Mouse (Mus musculus): ENCODE measurements around the gene Cxcl1. TPM values are rescaled to one million over a fixed set of nuclear protein-coding genes. Genes with fewer than 3 reads are reported as not detected.

The Cxcl1 gene
- polyA plus RNA-seq, 1 experiment from 2014 or later = not detected

DNA sequence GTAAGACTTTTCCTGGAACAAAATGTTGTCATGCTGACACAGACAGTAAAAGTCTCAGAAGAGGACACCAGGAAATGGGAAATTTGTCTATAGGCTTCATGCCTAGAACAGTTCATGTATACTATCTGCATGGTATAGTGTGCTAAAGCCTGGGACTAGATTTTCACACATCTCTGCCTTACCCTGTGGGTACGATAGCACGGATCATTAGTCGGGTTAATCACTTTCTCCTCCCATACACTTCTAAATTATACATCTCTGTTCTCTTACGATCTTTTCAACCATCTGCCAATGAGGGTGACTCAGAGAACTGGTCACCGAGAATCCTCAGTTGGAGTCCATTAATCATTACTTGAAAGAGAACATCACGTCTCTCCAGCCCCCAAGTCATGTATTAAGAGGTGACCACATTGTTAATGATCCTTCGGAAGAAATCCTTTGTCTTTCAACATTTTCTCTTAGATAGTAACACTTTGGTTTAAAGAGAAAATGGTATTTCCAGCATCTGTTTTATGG, 10.6 kb upstream of the Cxcl1 start:
- 82% methylated on average over 7 of the region's 7 CpGs for WGBS
- Histone ChIP-seq H3K4me2 (ENCODE audit: low read depth, low read length, severe bottlenecking) (no peak overlapping the region), H3K9me3 (ENCODE audit: control insufficient read depth, low read length) (no peaks in the 10 kb centered on the region), H3K27ac (ENCODE audit: low read depth, low read length) (no peak overlapping the region), H3K27me3 (ENCODE audit: control insufficient read depth, insufficient read depth, low read length) (no peaks in the 10 kb centered on the region), H3K4me1 (replicated peaks; ENCODE audit: control insufficient read depth, insufficient read depth, low read length) (no peaks in the 10 kb centered on the region), H3K36me3 (ENCODE audit: control insufficient read depth, insufficient read depth, low read length) (no peaks in the 10 kb centered on the region), H3K4me3 (ENCODE audit: low read depth, low read length) (no peak overlapping the region), H3K9ac (ENCODE audit: low read length) (no peak overlapping the region)
- DNase-seq (ENCODE audit: low spot score) (no peak), ATAC-seq (replicated peaks; ENCODE audit: low FRiP score) (no peak)

DNA sequence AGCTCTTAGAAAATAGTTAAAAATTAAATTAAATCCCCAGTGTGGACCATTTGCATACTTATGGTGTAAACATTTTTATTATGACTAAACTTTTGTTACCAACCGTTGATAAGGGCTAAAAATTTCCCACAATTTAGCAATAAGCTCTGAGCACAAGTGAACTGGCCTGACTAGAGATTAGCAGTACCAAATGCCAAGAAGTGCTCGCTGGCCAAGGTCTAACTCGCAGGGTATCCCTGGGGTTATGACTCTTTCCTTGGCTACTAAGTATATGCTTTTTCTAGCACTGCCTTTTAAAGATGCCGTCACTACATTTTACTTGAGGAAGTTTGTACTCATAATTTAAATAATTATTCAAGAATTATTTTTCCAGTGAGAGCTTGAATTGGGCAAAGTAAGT, 10.0 kb upstream of the Cxcl1 start:
- no peak overlapping the region for H3K9ac ChIP-seq (ENCODE audit: low read length)
- ATAC-seq (replicated peaks; ENCODE audit: low FRiP score) (no peak), DNase-seq (ENCODE audit: low spot score) (no peak)
- H3K9me3 ChIP-seq (ENCODE audit: control insufficient read depth, low read length) = no peaks in the 10 kb centered on the region
- H3K36me3 ChIP-seq (ENCODE audit: control insufficient read depth, insufficient read depth, low read length) = no peaks in the 10 kb centered on the region
- no peaks in the 10 kb centered on the region for H3K27me3 ChIP-seq (ENCODE audit: control insufficient read depth, insufficient read depth, low read length)
- H3K4me1 ChIP-seq (replicated peaks; ENCODE audit: control insufficient read depth, insufficient read depth, low read length) = no peaks in the 10 kb centered on the region
- no peak overlapping the region for H3K4me2 ChIP-seq (ENCODE audit: low read depth, low read length, severe bottlenecking)
- no peak overlapping the region for H3K27ac ChIP-seq (ENCODE audit: low read depth, low read length)
- 93% methylated on average over 4 of the region's 4 CpGs for WGBS
- no peak overlapping the region for H3K4me3 ChIP-seq (ENCODE audit: low read depth, low read length)

DNA sequence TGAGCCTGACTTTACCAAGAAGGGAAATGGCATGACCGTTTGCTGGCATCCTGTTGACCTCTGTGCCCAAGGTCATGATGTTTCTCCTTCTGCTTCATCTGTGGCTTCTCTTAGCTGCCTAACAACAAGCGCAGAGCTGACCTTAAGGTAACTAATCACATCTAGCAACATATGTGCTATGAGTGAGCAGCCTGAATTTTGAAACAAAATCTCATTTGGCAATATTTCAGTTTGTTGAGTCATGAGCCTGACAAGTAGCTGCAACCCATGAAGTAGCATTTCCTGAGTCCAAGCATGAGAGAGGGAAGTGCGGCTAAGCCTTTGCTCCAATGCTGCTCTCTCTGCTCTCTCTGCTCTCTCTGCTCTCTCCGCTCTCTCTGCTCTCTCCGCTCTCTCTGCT, 9.4 kb upstream of the Cxcl1 start:
- WGBS = 92% methylated on average over 5 of the region's 5 CpGs
- H3K4me2 ChIP-seq (ENCODE audit: low read depth, low read length, severe bottlenecking) = no peak overlapping the region
- DNase-seq (ENCODE audit: low spot score) (no peak), ATAC-seq (replicated peaks; ENCODE audit: low FRiP score) (no peak)
- no peaks in the 10 kb centered on the region for H3K36me3 ChIP-seq (ENCODE audit: control insufficient read depth, insufficient read depth, low read length)
- H3K27me3 ChIP-seq (ENCODE audit: control insufficient read depth, insufficient read depth, low read length) = no peaks in the 10 kb centered on the region
- no peak overlapping the region for H3K27ac ChIP-seq (ENCODE audit: low read depth, low read length)
- no peaks in the 10 kb centered on the region for H3K9me3 ChIP-seq (ENCODE audit: control insufficient read depth, low read length)
- no peak overlapping the region for H3K4me3 ChIP-seq (ENCODE audit: low read depth, low read length)
- no peaks in the 10 kb centered on the region for H3K4me1 ChIP-seq (replicated peaks; ENCODE audit: control insufficient read depth, insufficient read depth, low read length)
- H3K9ac ChIP-seq (ENCODE audit: low read length) = no peak overlapping the region

DNA sequence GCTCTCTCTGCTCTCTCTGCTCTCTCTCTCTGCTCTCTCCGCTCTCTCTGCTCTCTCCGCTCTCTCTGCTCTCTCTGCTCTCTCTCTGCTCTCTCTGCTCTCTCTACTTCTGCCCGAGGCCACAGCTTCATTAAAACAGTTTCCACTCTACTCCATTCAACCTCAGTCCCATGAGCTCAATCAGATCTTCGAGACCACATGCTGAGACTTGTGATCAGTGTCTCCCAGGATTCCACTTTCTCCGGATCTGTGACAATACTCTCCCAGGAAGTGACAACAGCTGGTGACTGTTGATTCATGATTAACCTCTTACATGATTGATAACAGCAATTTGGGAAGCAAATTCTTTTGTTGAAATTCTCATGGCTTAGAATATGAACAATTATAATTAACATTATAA, 8.9 kb upstream of the Cxcl1 start:
- DNase-seq (ENCODE audit: low spot score) = no peak
- Histone ChIP-seq H3K27ac (ENCODE audit: low read depth, low read length) (no peak overlapping the region), H3K9ac (ENCODE audit: low read length) (no peak overlapping the region), H3K4me2 (ENCODE audit: low read depth, low read length, severe bottlenecking) (no peak overlapping the region), H3K27me3 (ENCODE audit: control insufficient read depth, insufficient read depth, low read length) (no peaks in the 10 kb centered on the region), H3K36me3 (ENCODE audit: control insufficient read depth, insufficient read depth, low read length) (no peaks in the 10 kb centered on the region), H3K9me3 (ENCODE audit: control insufficient read depth, low read length) (no peaks in the 10 kb centered on the region), H3K4me3 (ENCODE audit: low read depth, low read length) (no peak overlapping the region), H3K4me1 (replicated peaks; ENCODE audit: control insufficient read depth, insufficient read depth, low read length) (no peaks in the 10 kb centered on the region)
- 83% methylated on average over 5 of the region's 5 CpGs for WGBS
- ATAC-seq (replicated peaks; ENCODE audit: low FRiP score) = no peak

DNA sequence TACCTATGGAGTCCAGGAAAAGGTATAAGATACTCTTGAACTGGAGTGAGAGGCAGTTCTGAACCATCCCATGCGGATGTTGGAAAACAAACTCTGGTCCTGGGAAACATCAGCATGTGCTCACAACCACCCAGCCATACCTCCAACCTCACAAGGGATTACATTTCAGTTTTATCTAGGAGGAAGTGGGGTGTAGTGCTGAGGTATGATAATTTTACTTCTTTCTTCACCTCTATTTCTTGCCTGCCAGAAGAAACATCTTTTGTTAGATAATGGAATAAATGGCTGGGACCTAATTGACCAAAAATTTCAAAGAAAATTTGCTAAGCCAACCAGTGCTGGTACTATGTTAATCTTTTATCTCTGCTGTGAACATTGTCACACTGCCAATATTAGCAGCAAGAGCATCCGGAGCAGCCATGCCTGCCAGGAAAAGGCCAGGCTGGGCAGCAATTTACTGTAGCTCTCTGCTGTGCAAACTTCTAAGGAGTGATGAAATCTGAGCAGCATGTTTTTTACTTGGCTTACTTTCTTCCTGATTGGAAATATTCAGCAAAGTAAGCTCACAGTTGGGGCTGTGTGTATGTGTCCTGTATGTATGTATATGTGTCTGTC, 6.3 kb upstream of the Cxcl1 start:
- Histone ChIP-seq H3K4me1 (replicated peaks; ENCODE audit: control insufficient read depth, insufficient read depth, low read length) (no peaks in the 10 kb centered on the region), H3K36me3 (ENCODE audit: control insufficient read depth, insufficient read depth, low read length) (no peaks in the 10 kb centered on the region), H3K4me2 (ENCODE audit: low read depth, low read length, severe bottlenecking) (no peak overlapping the region), H3K9me3 (ENCODE audit: control insufficient read depth, low read length) (no peaks in the 10 kb centered on the region), H3K27me3 (ENCODE audit: control insufficient read depth, insufficient read depth, low read length) (no peaks in the 10 kb centered on the region), H3K9ac (ENCODE audit: low read length) (no peak overlapping the region), H3K4me3 (ENCODE audit: low read depth, low read length) (no peak overlapping the region), H3K27ac (ENCODE audit: low read depth, low read length) (no peak overlapping the region)
- DNase-seq (ENCODE audit: low spot score) = no peak
- ATAC-seq (replicated peaks; ENCODE audit: low FRiP score) = no peak
- 79% methylated on average over 2 of the region's 2 CpGs for WGBS

DNA sequence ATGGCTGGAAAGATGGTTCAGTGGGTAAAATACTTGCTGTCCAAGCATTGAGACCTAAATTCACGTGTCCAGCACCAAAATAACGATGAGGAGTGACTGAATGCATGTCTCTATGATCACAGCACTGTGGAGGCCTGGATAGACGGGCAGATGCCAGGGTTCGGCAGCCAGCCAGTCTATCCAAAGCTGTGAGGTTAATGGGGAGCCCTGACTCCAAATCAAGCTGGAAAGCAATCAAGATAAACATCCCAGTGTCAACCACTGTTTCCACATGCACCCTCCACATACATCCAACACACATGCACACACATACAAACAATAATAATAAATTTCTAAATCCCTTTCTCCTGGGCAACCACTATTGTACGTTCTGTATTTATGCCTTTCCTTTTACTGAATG, 2.4 kb upstream of the Cxcl1 start:
- WGBS = 87% methylated on average over 5 of the region's 5 CpGs
- Histone ChIP-seq H3K36me3 (ENCODE audit: control insufficient read depth, insufficient read depth, low read length) (no peaks in the 10 kb centered on the region), H3K4me1 (replicated peaks; ENCODE audit: control insufficient read depth, insufficient read depth, low read length) (no peaks in the 10 kb centered on the region; the same call in 1 of the 2 replicates), H3K27ac (ENCODE audit: low read depth, low read length) (no peak overlapping the region), H3K27me3 (ENCODE audit: control insufficient read depth, insufficient read depth, low read length) (no peaks in the 10 kb centered on the region), H3K4me2 (ENCODE audit: low read depth, low read length, severe bottlenecking) (no peak overlapping the region), H3K9ac (ENCODE audit: low read length) (no peak overlapping the region), H3K9me3 (ENCODE audit: control insufficient read depth, low read length) (no peaks in the 10 kb centered on the region), H3K4me3 (ENCODE audit: low read depth, low read length) (no peak overlapping the region)
- DNase-seq (ENCODE audit: low spot score) = no peak
- ATAC-seq (replicated peaks; ENCODE audit: low FRiP score) = no peak

DNA sequence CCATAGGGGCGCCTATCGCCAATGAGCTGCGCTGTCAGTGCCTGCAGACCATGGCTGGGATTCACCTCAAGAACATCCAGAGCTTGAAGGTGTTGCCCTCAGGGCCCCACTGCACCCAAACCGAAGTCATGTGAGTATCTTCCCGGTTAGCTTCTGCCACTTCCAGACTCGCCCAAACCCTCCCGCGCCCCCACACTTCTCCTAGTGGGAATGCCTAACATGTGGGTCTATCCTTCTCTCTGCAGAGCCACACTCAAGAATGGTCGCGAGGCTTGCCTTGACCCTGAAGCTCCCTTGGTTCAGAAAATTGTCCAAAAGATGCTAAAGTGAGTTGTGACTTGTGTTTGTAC, 398 bp downstream of the Cxcl1 start:
- H3K4me2 ChIP-seq (ENCODE audit: low read depth, low read length, severe bottlenecking) = peak overlapping the region; percentile 91
- no peaks in the 10 kb centered on the region for H3K36me3 ChIP-seq (ENCODE audit: control insufficient read depth, insufficient read depth, low read length)
- no peaks in the 10 kb centered on the region; the same call in 1 of the 2 replicates for H3K4me1 ChIP-seq (replicated peaks; ENCODE audit: control insufficient read depth, insufficient read depth, low read length)
- 17% methylated on average over 10 of the region's 10 CpGs for WGBS
- H3K27me3 ChIP-seq (ENCODE audit: control insufficient read depth, insufficient read depth, low read length) = no peaks in the 10 kb centered on the region
- no peak overlapping the region for H3K27ac ChIP-seq (ENCODE audit: low read depth, low read length)
- peak overlapping the region; percentile 38 for H3K4me3 ChIP-seq (ENCODE audit: low read depth, low read length)
- no peak for DNase-seq (ENCODE audit: low spot score)
- no peaks in the 10 kb centered on the region for H3K9me3 ChIP-seq (ENCODE audit: control insufficient read depth, low read length)
- peak; percentile 52; the same call in 1 of the 2 replicates for ATAC-seq (replicated peaks; ENCODE audit: low FRiP score)
- peak overlapping the region; percentile 60 for H3K9ac ChIP-seq (ENCODE audit: low read length)

DNA sequence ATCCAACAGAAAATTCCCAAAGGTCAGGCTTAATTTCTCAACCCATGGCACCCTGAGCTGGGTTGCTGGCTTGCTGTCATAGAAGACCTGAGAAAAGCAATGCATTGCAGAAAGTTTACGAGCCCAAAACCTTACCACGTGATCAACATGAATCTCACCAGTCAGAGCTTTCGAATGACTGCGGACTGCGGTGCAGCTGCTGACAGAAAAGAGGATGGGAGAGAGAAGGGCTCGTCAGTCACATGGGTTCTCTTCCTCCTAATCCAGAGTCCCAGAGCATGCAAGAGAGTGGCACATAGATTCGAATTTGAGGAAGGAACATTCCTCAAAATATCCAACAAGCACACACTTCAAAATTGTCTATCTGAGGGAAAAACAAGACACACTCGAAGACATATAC, 3.2 kb downstream of the Cxcl1 start:
- no peak overlapping the region for H3K9ac ChIP-seq (ENCODE audit: low read length)
- H3K4me3 ChIP-seq (ENCODE audit: low read depth, low read length) = no peak overlapping the region
- H3K36me3 ChIP-seq (ENCODE audit: control insufficient read depth, insufficient read depth, low read length) = no peaks in the 10 kb centered on the region
- H3K27me3 ChIP-seq (ENCODE audit: control insufficient read depth, insufficient read depth, low read length) = no peaks in the 10 kb centered on the region
- H3K4me1 ChIP-seq (replicated peaks; ENCODE audit: control insufficient read depth, insufficient read depth, low read length) = no peaks in the 10 kb centered on the region; the same call in 1 of the 2 replicates
- H3K4me2 ChIP-seq (ENCODE audit: low read depth, low read length, severe bottlenecking) = no peak overlapping the region
- DNase-seq (ENCODE audit: low spot score) (no peak), ATAC-seq (replicated peaks; ENCODE audit: low FRiP score) (no peak)
- no peak overlapping the region for H3K27ac ChIP-seq (ENCODE audit: low read depth, low read length)
- no peaks in the 10 kb centered on the region for H3K9me3 ChIP-seq (ENCODE audit: control insufficient read depth, low read length)
- WGBS = 82% methylated on average over 8 of the region's 8 CpGs

DNA sequence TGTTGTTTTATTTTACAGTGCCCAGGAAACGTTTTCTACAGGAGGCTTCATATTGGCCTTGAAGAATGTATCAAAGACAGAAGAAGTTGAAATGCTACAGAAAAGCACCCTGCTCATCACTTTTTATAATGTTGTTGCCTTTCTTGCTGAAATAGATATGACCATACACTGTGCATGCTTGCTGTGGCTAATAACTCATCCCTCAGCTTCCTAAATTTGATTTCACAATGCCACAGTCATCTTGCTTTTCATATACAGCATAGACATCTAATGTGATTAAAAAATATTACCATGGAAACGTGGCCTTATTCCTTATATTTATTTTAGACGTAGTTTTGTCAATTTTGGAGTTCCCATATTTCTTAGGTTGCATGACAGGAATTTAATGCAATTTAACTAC, 6.4 kb downstream of the Cxcl1 start:
- Histone ChIP-seq H3K27ac (ENCODE audit: low read depth, low read length) (no peak overlapping the region), H3K4me3 (ENCODE audit: low read depth, low read length) (no peak overlapping the region)
- no peak for DNase-seq (ENCODE audit: low spot score)

More for the DNA sequence above, 6.4 kb downstream of the Cxcl1 start:
- Histone ChIP-seq H3K4me1 (replicated peaks; ENCODE audit: control insufficient read depth, insufficient read depth, low read length) (no peaks in the 10 kb centered on the region), H3K27me3 (ENCODE audit: control insufficient read depth, insufficient read depth, low read length) (no peaks in the 10 kb centered on the region), H3K36me3 (ENCODE audit: control insufficient read depth, insufficient read depth, low read length) (no peaks in the 10 kb centered on the region), H3K9ac (ENCODE audit: low read length) (no peak overlapping the region), H3K4me2 (ENCODE audit: low read depth, low read length, severe bottlenecking) (no peak overlapping the region), H3K9me3 (ENCODE audit: control insufficient read depth, low read length) (no peaks in the 10 kb centered on the region)
- 80% methylated on average over 3 of the region's 3 CpGs for WGBS
- ATAC-seq (replicated peaks; ENCODE audit: low FRiP score) = no peak

Measured in forebrain, embryonic 11.5 days (tissue).